16 mouse cellular contexts compared by ENCODE assay signal in genomic region chr3:4974659-4975058, GRCm38 (mm10).
"Had no signal": no experiment of that assay in that cellular context is flagged by ENCODE, and none has a peak within 500 bp of the region (broad histone marks: within the 10 kb centered on the region; RNA-seq: fewer than 3 reads in every experiment).

No protein-coding gene starts in this region.

- H3K27me3 ChIP-seq: limb, embryonic 12.5 days; liver, embryonic 13.5 days; neural tube, embryonic 13.5 days; stomach, embryonic 15.5 days had no signal

- H3K4me3 ChIP-seq: layer of hippocampus, adult 2 months; limb, embryonic 12.5 days; liver, embryonic 13.5 days; neural tube, embryonic 13.5 days; stomach, embryonic 15.5 days had no signal

- ATAC-seq: liver, postnatal 0 days had no signal

- H3K36me3 ChIP-seq: limb, embryonic 12.5 days; liver, embryonic 13.5 days; neural tube, embryonic 13.5 days; stomach, embryonic 15.5 days had no signal

- H3K27ac ChIP-seq: layer of hippocampus, adult 2 months; limb, embryonic 12.5 days; liver, embryonic 13.5 days; neural tube, embryonic 13.5 days; stomach, embryonic 15.5 days had no signal

- H3K4me2 ChIP-seq: limb, embryonic 12.5 days; liver, embryonic 13.5 days; neural tube, embryonic 13.5 days; stomach, embryonic 15.5 days had no signal

- H3K4me1 ChIP-seq: limb, embryonic 12.5 days; liver, embryonic 13.5 days; stomach, embryonic 15.5 days had no signal

- DNase-seq: kidney, adult 11 months; kidney, adult 9 months; kidney, postnatal 10 days; kidney, postnatal 4 days; liver; liver, embryonic 13.5 days; liver, postnatal 0 days; retina, postnatal 1 day; right cerebral cortex, postnatal 4 days; spleen, adult 18-20 months; thymus, adult 2 months; thymus, postnatal 25 days had no signal

- H3K9ac ChIP-seq: limb, embryonic 12.5 days; liver, embryonic 13.5 days; liver, postnatal 0 days; neural tube, embryonic 13.5 days; stomach, embryonic 15.5 days had no signal

- H3K9me3 ChIP-seq: limb, embryonic 12.5 days; liver, embryonic 13.5 days; neural tube, embryonic 13.5 days; stomach, embryonic 15.5 days had no signal
